Mouse (Mus musculus) kidney, adult 2 months (tissue): ENCODE measurements around the gene Hoxa11. TPM values are rescaled to one million over a fixed set of nuclear protein-coding genes. Genes with fewer than 3 reads are reported as not detected.

Experiments
- DNase-seq: peaks from one replicate; pipeline ENCODE4 v3.0.0; 2021
- H3K27ac ChIP-seq: fragments of 200-500 bp; 2 replicates; pipeline ENCODE4 v1.5.1; 2012; ENCODE audit warnings: low read depth, low read length, control low read depth, inconsistent platforms; ENCODE audit not compliant: insufficient read depth
- H3K27me3 ChIP-seq: fragments of 200-500 bp; replicated peaks from 2 replicates; pipeline ENCODE4 v1.6.1; 2012; ENCODE audit warnings: mild to moderate bottlenecking, moderate library complexity, low read length, inconsistent platforms; ENCODE audit not compliant: control insufficient read depth, insufficient read depth
- H3K36me3 ChIP-seq: fragments of 200-500 bp; 2 replicates; pipeline ENCODE4 v1.6.1; 2012; ENCODE audit warnings: mild to moderate bottlenecking, moderate library complexity, low read length, inconsistent platforms; ENCODE audit not compliant: control insufficient read depth, insufficient read depth
- H3K4me1 ChIP-seq: fragments of 200-500 bp; 2 replicates; pipeline ENCODE4 v1.6.1; 2011; ENCODE audit warnings: low read length; ENCODE audit not compliant: control insufficient read depth, insufficient read depth
- H3K4me3 ChIP-seq: fragments of 200-500 bp; 2 replicates; pipeline ENCODE4 v1.5.1; 2011; ENCODE audit warnings: mild to moderate bottlenecking, low read depth, low read length, control low read depth; ENCODE audit not compliant: insufficient read depth
- CTCF ChIP-seq: fragments of 200-500 bp; conservative IDR thresholded peaks from 2 replicates; pipeline ENCODE4 v1.5.1; 2011; ENCODE audit warnings: low read depth, mild to moderate bottlenecking, control low read depth, low read length, moderate library complexity, mixed read lengths; ENCODE audit not compliant: insufficient read depth, insufficient read length
- POLR2A ChIP-seq: fragments of 200-500 bp; IDR thresholded peaks from one replicate; pipeline ENCODE4 v1.6.1; 2011; ENCODE audit warnings: low read depth, low read length, control low read depth
- WGBS: fragments of 180-500 bp; shearing (Covaris S2); methylation state at CpG from one replicate; pipeline ENCODE4 v1.1.7; 2018; 5-methylcytosine and 5-hydroxymethylcytosine counted together
- polyA plus RNA-seq: library from polyadenylated mRNA; depleted of rRNA; stranded (reverse); fragments of >200 nt; gene quantifications from 2 replicates; pipeline ENCODE4 v1.2.3, GENCODE M21; 2012

Hoxa11 gene
- polyA plus RNA-seq, 1 experiment = 3.7 TPM

DNA sequence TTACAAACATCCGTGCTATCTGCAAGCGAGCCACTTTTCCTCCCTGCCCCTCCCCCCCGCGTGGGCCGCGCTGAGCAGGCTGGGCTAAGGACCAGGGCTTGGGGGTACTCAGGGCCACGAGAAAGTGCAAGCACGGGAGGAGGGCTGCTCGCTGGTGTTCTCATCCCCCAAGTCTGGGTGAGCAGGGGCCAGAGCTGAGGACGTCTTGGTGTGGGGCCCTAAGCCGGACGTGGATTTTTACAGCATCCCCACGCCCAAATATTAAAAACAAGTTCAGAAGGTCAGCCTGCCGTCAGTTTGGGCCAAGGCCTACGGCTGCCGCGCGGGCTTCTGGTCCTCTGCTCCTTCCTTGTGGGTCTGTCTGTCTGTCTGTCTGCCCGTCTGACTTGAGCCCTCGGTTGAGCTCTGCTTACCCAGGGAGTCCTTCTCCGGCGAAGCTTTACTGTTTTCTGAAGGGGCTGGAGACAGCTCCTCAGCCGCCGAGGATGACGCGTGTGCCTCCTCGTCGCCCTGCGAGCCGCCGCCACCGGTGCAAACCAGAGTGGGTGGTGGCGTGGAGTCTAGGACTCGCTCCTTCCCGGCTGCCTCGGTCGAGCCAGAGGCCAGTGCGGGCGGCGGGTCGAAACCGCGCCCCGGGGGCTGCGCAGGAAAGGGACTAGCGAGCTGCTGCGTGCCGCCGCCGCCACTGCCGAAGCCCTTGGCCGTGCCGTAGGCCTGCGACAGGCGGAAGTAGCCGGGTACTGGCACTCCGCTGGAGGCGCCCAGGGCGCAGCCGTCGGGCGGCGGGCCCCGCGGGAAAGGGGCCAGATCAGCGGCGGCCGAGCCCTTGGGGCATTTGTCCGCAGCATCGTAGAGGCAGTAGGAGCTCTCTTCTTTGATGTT lies 11.8 kb downstream of the Hoxa11 start:
- Histone ChIP-seq H3K4me1 (peaks cover 23% of the 10 kb centered on the region), H3K27me3 (no peaks in the 10 kb centered on the region), H3K27ac (peak overlapping the region; percentile 90), H3K36me3 (no peaks in the 10 kb centered on the region), H3K4me3 (peak overlapping the region; percentile 71)
- 2% methylated on average over 70 of the region's 70 CpGs for WGBS
- peak; percentile 94 for DNase-seq
- peak; percentile 49 for TF ChIP-seq POLR2A
- TF ChIP-seq CTCF = no peak

DNA sequence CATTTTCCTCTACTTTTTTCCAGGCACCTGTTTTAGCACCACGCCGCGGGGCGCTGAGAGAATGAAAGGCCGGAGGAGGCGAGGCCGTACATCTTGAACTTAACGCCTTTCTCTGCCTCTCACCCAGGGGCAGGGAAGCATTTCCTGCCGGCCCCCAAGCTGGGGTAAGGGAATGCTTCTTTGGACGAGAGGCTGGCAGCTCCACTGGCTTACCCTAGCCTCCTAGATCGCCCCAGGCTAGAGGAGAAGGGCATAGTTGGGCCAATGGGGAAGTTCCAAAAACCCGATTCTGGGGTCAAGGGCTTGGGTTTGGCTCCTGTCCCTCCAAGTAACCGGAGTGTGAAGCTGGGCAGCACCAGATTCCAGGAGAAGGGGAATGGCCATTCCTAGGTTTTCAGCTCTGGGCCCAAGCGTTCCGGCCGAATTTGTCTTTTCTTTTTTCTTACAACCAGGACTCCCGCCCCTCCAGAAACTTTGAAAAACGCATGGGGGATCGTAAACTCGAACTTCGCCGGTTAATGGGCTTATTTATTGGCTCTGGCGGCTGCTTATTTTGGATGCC lies 12.5 kb downstream of the Hoxa11 start:
- no peak for TF ChIP-seq CTCF
- no peak for TF ChIP-seq POLR2A
- peak overlapping the region; percentile 71 for H3K4me3 ChIP-seq
- peak overlapping the region; percentile 90 for H3K27ac ChIP-seq
- DNase-seq = no peak
- H3K4me1 ChIP-seq = peaks cover 23% of the 10 kb centered on the region
- 4% methylated on average over 23 of the region's 23 CpGs for WGBS
- no peaks in the 10 kb centered on the region for H3K36me3 ChIP-seq
- H3K27me3 ChIP-seq = no peaks in the 10 kb centered on the region

DNA sequence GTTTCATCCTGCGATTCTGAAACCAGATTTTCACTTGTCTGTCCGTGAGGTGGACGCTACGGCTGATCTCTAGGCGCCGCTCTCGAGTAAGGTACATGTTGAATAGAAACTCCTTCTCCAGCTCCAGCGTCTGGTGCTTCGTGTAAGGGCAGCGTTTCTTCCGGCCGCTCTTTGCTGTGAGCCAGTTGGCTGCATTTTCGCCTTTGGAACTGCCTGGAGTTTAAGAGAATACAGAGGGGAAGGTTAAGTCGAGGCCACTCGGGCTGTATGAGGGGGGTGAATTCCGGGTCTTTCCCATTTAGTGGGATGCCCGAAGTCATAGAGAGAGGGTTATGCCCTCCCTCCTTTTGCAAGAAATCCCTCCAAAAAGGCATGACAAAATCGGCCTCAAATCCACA lies 13.0 kb downstream of the Hoxa11 start:
- H3K27ac ChIP-seq = peak overlapping the region; percentile 90
- peak; percentile 89 for DNase-seq
- H3K27me3 ChIP-seq = no peaks in the 10 kb centered on the region
- H3K36me3 ChIP-seq = no peaks in the 10 kb centered on the region
- peak overlapping the region; percentile 71 for H3K4me3 ChIP-seq
- H3K4me1 ChIP-seq = peaks cover 20% of the 10 kb centered on the region
- WGBS = under 1% methylated on average over 18 of the region's 18 CpGs
- no peak for TF ChIP-seq CTCF
- TF ChIP-seq POLR2A = no peak

- WGBS = 2% methylated on average over 18 of the region's 18 CpGs
- Histone ChIP-seq H3K27ac (peak overlapping the region; percentile 90), H3K27me3 (no peaks in the 10 kb centered on the region), H3K4me3 (peak overlapping the region; percentile 71), H3K36me3 (no peaks in the 10 kb centered on the region), H3K4me1 (peaks cover 20% of the 10 kb centered on the region)
- TF ChIP-seq POLR2A = no peak
- TF ChIP-seq CTCF = no peak
- DNase-seq = peak; percentile 85
These were observed 13.6 kb downstream of the Hoxa11 start for GRCm38 (mm10) chr6:52231885-52232567.

- peaks cover 6% of the 10 kb centered on the region for H3K4me1 ChIP-seq
- no peaks in the 10 kb centered on the region for H3K27me3 ChIP-seq
- peak within 1 kb of the TSS; percentile 84 for H3K4me3 ChIP-seq
- WGBS = 8% methylated on average over 20 of the region's 36 CpGs
- peak within 1 kb of the TSS; percentile 98 for H3K27ac ChIP-seq
- no peak for TF ChIP-seq CTCF
- no peak for TF ChIP-seq POLR2A
- peak; percentile 79 for DNase-seq
- H3K36me3 ChIP-seq = no peaks in the 10 kb centered on the region
These were observed 15.0 kb downstream of the Hoxa11 start, which contains the start of gene Hoxa9 for GRCm38 (mm10) chr6:52230516-52231165. Gene Hoxa9 (minus strand): TSS chr6:52231089.

- 2% methylated on average over 43 of the region's 44 CpGs for WGBS
- TF ChIP-seq POLR2A (peak; percentile 49), CTCF (no peak)
- DNase-seq = peak; percentile 93
- Histone ChIP-seq H3K4me1 (no peaks in the 10 kb centered on the region), H3K4me3 (peak overlapping the region; percentile 84), H3K27ac (peak overlapping the region; percentile 98), H3K27me3 (no peaks in the 10 kb centered on the region), H3K36me3 (no peaks in the 10 kb centered on the region)
These were observed 15.8 kb downstream of the Hoxa11 start for GRCm38 (mm10) chr6:52229558-52230416.
